Mouse (Mus musculus) kidney, adult 8-10 months (tissue): ENCODE results near the gene Gsg1l.

ENCODE experiments used
- DNase-seq, 2 experiments: peaks; one replicate each; pipeline ENCODE4 v3.0.0; 2022

Gene Gsg1l

DNA sequence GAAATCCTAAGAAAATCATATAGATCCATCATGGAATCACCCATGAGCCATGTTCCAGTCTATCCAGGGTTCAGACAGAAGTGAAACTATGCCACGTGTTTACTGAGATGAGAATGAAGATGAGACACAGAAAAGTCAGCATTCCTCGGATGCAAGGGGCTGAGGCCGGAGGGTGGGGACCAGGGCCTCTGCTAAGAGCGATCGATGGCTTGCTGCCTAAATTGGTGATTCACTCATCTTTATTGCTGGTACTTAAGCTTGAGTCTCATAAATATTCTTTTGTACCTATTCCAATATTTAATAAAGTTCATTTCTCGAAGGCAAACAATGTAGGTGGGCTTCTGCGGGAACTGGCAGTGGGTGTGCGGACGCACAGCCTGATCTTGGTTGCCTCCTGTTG, 105.5 kb downstream of the Gsg1l start:
- no peak for DNase-seq

DNA sequence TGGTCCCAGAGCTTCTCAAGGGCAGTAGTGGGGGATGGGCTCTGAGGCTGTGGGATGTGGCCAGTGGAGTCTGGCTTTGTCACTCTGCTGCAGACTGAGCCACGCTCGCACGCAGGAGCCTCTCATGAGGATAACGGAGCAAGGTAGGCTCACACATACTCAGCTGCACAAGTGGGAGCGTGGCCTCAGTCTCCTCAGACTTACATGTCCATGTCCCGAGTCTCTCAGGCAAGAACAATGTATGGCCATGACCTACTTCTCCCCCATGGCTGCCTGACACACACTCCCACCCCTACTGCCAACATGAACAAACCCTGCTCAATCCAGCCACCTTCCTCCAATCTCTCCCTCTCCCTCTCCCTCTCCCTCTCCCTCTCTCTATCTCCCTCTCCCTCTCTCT, 106.8 kb downstream of the Gsg1l start:
- DNase-seq: no peak

DNA sequence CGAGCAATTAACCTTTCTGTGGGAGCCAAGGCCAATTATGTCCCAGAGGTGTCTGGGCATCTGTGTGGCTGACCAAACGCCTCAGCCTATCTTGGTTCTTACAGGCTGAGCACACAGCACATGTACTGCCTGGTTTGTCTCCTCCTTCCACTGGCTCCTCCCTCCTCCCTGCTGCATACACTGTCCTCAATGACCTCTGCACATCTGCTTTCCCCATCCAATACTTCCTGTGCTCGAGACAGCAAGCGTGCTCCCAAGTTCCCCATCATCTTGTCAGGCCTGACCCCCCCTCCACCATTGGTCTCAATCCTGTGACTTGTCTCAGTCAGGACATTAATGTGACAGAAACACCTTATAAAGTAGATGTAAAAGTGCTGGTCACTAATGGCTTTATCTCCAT, 108.3 kb downstream of the Gsg1l start:
- DNase-seq: no peak

DNA sequence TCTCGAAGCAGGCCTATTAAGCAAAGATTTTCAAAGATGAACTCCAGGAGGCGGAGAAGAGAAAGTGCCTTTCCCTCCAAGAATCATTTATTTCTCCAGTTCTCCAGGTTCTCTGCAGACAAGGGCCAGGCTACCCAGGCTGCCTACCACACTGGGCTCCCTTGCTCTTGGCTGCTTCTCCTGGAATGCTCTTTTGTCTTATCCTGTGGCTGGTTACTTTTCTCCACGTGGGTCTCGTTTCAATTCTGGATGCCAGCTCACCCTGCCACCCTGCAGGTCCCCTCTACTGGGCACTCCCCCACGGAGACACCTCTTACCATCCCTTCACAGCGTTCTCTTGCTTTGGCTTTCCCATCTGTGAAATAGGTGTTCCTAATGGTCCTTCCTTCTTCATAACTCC, 109.4 kb downstream of the Gsg1l start:
- DNase-seq: no peak

DNA sequence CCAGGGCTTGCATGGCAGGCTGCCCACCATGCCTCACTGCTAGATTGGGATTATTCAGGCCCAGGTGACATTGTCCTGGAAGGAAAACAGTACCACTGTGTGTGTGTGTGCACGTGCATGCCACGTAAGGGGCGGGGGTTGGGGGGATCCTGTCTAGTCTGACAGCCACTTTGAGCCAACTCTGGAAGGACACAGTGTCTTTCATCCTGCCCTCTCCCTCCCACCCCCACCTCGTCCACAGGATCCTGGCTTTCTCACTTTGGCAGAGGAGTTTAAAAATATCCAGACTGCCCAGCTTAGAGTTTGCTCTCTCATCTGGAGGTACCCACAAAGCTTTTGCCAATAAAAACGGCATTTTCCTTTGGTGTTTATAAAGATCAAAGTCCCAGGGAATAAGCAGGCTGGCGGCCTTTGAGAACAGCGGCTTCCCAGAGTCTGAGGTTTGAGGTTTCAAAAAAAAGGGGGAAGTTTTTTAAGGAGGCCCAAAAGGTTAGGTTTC, 110.0 kb downstream of the Gsg1l start:
- no peak for DNase-seq

DNA sequence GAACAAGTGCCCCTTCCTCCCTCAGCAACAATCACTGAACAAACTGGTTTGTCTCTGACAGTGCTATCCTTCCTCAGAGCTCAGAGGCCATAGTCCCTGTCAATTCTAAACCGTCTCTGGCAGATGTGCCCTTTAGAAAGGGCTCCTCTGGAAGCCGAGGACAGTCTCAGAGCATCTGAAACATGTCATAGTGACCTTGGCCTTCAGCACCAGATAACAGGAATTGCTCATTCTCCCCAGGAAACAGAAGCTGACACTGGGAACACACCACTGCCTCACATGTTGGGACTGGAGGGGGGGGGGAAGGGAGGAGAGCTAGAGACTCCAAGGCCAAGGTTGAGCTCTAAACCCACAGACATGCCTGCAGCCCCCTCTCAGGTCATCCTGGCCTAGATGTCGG, 113.1 kb downstream of the Gsg1l start:
- no peak for DNase-seq

DNA sequence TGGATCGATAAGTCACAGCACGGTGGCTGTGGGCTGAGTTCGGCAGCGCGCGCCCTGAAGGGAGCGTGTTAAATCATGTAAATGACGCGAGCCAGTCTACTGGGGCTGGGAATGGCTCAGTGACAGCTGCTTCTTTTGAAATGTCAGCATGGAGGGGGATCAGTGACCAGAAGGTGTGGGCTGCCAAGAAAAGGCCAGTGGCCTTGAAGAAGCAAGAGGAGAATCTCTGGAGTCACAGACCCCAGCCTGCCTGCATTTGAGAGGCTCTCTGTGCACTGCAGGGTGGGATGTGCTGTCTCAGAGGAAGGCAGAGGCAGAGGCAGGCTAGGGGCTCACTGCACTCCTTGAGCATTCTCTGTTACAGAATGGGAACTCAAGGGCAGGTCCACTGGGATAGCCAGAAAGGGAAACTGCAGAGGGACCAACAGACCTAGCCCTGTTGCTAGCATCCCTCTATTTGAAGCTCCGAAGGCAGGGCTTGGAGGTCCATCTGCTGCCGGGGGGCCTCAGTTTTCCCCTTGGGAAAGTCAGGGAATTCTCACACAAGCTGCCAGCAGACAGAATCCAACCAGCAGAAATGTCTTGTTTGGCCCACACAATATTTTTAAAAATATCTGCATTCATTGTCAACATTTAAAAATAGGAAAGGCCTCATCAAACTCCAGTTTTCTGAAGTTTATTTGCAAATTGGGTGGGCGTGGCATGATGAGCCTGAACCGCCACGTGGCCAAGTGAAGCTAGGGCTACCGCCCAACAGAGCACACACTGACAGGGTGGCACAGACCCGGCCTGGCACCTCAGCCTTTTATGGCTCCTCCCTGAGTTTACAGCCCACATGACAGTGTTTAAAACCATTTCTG, 115.6 kb downstream of the Gsg1l start:
- no peak for DNase-seq

DNA sequence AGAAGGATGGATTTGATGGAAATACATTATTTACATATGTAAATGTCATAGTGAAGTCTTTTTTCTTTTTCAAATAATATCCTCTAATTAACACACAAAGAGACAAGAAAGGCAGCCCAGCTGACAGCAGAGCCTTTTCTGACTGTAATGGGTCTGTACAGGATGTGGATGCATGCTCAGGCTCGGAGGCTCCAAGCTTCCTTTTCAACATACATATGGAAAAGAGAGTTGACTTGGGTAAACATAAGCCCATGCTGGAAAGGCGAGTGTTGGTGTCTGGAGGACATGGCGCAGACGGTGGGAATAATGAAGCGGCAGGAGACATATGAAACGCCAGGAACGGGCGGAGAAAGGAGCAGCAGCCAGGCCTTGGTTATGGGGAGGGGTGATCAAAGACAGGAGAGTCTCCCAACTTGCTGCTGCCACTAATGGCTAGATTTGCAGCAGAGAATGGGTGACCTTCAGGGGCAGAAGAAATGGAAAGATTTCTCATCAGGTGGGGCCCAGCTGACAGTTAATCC, 118.1 kb downstream of the Gsg1l start:
- no peak for DNase-seq

DNA sequence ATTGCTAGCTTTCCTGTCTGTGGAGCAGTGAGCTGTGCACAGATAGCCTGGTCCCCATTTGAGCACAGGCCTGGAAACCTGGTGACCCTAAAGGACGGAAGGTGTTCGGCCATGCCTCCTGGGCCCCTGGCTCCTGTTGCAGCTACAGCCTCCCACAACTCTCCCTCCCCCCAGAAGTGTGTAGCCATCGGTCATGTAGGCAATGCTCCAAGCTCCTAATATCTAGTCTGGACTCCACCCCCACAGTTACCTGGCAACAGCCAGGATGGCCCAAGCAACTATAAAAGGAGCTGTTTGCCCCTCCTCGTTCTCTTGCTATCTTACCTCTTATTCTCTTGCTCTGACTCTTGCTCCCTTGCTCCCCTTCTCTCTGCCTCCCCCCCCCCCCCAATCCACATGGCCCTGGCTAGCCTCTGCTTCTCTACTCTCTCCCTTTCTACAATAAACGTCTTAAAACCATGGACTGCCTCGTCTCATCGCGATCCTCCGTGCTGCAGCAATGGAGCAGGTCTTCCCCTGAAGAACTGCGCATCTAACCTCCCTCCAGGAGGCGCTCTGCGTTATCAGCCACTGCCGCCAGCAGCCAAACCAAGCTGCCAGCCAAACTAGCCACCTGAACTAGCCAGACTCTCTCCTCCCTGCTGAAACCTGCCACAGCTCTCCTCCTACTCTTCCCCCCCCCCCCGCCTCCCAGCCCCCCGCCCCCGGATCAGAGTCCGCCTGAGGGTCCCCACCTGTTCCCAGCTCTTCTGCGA, 122.7 kb downstream of the Gsg1l start:
- peak; percentile 12 to 19 for DNase-seq

DNA sequence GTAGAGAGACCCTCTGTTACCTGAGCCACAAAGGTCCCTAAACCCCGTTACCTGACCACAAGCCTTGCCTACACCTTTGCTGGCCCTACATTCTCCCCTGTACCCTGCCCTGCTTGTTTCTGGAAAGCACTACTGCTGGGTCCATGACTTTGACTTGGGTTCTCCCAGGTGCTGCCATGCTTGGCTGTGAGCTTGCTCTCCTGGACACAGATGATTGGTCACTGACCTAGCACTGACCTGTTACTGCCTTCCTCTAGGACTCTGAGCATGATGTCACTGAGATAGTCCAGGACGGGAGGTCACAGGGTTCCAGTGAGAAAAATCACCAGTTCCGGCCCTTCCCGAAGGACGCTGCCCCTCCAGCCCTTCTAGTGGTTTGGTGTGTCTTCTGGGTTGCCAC, 123.4 kb downstream of the Gsg1l start:
- peak; percentile 47 to 57 for DNase-seq

DNA sequence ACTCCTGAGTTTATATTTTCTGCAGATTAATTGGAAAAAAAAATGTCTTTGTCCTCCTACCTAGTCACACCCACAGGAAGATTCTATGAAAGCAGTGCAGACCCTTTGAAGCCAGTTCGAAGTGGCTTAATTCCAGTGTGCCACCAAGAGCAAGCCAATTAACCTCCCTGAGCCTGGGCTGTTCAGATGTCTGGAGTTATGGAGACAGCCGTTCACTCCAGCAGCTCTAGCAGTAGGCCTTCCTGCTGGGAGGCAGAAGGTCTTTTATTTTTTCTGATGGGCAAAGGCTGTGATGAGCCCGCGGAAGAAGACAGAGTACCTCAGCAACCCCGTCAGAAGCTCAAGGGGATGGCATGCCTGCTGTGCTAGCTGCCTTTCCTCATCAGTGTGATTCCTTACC, 127.2 kb downstream of the Gsg1l start:
- no peak for DNase-seq

DNA sequence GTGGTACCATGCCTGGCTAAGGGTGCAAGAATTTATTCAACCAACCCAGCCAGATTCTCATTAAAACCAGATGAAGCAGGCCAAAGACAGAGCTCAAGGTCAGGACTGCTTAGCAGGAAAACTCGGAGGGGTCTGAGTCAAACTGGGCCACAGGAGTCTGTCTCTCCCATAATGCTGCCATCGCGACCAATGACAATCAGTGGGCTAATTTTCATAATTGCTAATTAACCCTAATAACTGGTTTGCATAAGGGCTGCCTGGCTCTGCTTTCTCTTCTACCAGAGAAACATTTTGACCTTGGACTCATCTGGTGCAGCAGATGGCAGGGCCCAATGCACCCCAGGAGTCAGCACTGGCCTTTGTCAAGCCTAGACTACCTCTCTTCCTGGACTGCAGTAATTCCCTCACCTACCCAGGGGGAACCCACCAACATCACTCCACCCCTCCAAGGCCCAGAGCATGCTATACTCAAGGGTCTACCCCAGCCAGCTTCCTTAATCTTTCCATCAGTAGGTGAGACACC, 127.8 kb downstream of the Gsg1l start:
- peak in 1 of 2 experiments; percentile 23 for DNase-seq

DNA sequence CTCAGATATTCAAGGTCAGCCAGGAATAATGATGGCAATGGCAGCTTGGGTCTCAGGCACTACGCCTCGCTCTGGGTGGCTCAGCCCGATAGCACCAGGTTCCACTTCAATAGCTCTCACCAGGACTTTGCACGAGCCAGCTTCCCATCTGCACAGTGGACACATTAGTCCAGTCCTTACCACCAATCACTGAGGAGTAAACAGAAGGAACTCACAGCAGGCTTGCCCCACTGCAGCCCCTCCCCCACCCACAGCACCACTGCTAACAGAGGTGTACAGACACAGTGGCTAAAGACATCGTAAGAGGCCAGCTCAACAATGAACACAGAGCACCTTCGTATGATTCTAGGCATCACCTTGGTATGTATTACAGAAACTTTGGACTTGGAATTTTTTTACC, 128.4 kb downstream of the Gsg1l start:
- DNase-seq: peak; percentile 53 to 65

DNA sequence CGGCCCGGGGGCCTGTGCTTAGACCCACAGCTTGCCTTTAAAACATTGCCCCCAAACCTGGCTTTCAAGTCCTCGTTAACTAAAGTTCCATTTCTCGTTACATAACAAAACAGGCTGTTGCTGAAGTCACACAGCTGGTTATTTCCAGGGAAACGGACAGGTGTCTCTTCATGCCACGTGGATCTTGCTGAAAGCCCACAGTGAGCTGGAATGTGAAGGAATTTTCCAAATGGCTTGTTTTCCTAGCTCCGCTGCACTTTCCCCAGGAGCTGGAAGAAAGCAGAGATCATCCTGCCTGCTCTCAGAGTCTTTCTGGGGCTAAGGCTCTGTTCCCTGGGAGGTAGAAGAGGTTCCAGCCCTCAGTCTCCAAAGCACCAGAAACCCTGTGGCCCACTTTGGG, 130.3 kb downstream of the Gsg1l start:
- DNase-seq: peak; percentile 52 to 69

DNA sequence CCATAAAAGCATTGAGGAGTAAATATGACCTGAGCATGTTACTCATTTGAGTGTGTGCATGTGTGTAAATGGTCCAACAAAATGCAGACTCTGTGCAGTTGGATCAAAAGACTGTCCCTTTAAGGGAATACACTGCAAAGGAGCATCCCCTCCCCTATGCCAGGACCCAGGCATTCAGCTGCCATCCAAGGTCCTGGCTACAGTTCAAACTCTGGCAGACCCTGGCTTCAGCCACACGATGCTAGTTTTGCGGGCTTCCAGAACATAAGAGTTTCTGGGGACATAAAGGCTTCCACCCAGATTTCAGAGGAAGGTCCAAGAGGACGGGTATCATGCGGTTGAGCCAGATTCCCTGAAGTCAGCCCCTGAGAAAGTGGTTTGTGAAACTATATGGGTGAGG, 133.2 kb downstream of the Gsg1l start:
- no peak for DNase-seq

DNA sequence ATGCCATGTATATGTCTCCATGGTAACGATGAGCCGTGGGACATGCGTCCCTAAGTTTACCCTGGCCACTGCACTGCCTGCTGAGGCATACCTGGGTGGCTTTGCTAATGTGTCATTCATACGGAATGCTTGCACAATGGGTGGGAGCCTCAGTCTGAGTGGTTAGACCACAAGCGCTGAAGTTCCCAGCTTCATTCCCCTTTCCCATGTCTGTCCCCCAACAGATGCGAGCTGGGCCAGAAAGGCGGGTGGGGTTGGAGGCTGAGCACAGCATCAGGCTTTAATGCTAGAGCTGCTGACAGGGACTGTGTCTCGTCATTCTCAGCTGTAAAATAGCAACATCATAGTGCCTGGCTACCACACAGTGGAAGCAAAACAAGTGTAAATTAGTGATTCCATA, 136.3 kb downstream of the Gsg1l start:
- DNase-seq: no peak

DNA sequence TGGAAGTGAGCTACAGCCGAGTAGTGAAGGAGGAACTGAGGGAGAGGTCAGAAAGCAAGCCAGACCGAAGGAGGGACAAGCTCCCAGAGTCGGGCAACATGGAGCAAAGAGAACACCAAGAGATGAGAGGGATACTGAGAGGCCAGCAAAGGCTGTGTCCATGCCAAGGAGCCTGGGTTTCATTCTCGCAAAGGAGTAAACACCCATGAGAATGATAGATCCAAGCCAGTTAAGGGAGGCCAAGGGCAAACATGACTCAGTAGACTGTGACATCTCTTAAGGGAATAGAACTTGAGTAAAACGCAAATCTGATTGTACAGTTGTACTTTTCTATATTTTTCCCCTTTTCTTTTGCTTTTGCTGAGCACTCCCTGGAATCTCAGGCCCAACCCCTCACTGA, 137.6 kb downstream of the Gsg1l start:
- DNase-seq: no peak

DNA sequence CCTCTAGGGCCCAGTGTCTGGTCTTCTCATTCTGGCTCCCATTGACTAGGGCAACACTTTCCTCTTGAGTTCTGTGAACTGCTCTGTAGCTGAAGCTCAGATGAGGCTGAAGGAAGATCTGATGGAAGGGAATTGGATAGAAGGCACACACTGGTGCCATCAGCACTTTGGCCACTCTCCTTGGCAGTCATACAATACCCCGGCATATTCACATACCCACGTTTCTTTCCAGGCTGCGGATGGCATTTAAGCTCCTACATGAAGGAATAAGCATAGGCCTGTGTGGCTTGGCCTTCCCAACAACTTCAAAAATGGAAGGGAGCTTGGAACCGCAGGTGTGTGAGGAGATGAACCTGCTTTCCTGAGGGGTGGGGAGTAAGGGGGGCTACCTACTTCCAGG, 138.7 kb downstream of the Gsg1l start:
- DNase-seq: no peak

DNA sequence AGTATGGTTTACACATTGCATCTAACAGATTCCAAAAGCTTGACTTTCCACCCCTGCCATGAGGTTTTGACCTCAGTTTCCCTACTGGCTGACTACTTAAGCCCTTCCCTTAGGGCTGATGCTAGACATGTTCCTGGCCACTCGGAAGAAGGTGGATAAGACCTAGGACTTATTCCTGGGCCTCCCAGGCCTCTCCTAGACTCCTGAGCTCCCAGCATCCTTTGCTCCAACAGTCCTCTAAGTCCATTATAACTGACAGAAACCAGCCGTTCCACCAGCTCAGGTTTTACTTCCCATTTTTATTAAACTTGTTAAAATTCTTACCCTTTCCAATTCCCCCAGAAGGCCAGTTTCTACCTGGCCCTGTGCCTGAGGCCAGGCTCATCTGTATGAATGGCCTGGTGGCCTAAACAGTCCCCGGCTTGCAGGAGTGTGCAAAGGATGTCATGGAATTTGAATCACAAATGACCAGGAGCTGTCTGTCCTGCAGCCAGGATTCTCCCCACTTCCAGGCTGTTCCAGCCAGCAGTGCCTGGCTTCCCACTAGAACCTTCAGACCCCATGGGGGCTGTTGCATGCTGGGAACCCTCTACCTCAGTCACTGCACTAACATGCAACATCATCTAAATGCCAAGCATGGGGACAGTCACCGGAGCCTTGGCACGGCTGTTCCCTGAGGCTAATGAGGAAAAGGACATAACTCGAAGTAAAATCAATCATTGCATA, 139.7 kb downstream of the Gsg1l start:
- no peak for DNase-seq

DNA sequence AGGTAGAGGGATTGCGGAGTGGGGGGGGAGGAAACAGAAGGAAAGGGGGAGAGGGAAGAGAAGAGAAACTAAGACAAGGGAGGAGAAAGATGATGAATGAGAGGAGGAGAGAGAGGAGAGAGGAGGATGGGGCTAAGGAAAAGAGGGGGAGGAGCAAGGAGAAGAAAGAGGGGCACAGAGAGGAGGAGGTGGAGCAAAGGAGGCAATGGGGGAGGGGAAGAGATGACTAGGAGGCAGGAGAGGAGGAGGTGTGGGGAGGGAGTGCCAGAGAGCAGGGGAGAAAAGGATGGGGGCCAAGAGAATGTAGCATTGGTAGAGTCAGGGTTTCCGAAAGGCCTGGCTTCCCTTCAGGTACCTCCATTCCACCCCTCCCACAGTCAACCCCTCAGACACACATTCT, 147.9 kb downstream of the Gsg1l start:
- DNase-seq: no peak

DNA sequence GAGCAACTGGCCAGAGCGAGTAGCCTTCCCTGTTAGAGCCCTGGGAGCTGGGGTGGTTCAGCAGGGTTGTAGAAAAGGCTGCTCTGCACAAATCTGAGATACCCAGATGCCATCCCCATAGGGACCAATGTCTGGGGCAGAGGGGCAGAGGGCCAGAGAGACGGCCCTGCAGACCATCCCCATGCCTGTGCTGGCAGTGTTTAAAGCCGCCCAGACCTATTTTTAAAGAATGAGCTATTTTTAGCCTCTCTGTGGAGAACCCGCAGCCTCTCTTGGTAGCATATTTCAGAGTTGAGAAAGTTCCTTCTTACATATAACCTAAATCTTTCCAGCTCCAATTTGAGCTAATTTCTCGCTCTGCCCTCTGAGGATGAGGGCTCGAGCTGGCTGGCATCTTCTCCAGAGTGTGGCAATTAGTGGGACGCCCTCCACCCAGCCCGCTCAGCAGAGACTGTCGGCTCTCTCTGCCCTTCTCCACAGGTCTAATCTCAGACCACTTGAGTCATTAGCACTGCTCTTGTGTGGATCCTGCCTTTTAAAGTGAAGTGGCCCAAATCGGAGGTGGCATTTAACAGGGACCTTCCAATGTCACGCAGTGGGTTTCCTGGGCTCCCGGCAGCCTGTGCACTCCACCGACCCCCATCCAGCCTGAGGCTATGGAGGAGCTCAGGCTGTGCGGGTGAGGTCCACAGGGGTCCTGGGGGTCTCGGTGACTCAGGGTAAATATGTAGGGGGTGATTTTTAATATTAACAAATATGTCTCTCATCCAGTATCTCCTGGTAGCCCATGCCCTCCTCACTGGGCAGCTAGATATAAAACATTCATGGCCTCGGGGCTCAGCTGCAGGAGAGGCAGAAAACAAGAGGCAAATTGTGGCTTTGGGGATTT, 148.6 kb downstream of the Gsg1l start:
- DNase-seq: no peak

DNA sequence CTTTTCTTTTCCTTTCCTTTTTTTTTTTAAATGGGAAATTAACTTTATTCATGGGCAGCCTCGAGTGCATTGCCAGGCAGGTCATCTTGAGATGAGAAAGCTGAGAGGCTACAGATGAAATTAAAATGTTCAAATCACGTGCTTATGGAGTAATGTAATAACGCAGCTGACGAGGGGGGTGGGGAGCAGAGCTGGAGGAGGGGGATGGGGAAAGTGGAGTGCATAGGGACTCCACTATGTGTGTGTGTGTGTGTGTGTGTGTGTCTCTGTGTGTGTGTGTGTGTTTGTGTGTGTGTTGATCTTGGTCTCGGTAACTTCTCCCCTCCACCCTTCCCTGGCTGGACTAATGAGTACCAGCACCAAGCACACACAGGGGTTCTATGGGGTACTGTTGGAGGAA, 150.6 kb downstream of the Gsg1l start:
- no peak for DNase-seq
